ENCODE assay signal across 10 mouse cellular contexts in the genomic region with DNA sequence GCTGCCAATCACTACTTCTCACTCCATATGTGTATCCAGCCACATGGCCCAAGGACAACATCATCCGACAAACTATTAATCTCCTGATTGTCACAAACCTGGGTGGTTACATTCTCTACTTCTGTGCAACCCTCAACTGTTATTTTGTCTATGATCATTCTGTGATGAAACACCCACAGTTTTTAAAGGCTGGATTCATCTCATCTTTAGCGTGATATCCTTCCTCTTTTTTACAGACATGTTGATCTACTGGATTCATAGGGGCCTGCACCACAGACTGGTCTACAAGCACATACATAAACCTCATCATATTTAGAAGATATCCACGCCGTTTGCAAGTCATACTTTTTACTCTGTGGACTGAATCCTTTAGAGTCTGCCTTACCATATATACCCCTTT.
"Had no signal": no experiment of that assay in that cellular context is flagged by ENCODE, and none has a peak within 500 bp of the region (broad histone marks: within the 10 kb centered on the region; RNA-seq: fewer than 3 reads in every experiment).

No protein-coding gene starts in this region.

- ATAC-seq: midbrain, embryonic 16.5 days had no signal

- DNase-seq: lung, adult 18-20 months; lung, embryonic 14.5 days; lung, postnatal 10 days; lung, postnatal 4 days; midbrain, embryonic 14.5 days; right cerebral cortex, postnatal 14 days; thymus, adult 18-20 months; thymus, postnatal 25 days; thymus, postnatal 4 days had no signal
